Mouse (Mus musculus): ENCODE measurements at regions not wholly inside any gene's neighbourhood (a gene's known extent, or its start where the extent isn't known, plus 50 kb on each side); places are given as distances from the start of the nearest gene placed in this dataset.

DNA sequence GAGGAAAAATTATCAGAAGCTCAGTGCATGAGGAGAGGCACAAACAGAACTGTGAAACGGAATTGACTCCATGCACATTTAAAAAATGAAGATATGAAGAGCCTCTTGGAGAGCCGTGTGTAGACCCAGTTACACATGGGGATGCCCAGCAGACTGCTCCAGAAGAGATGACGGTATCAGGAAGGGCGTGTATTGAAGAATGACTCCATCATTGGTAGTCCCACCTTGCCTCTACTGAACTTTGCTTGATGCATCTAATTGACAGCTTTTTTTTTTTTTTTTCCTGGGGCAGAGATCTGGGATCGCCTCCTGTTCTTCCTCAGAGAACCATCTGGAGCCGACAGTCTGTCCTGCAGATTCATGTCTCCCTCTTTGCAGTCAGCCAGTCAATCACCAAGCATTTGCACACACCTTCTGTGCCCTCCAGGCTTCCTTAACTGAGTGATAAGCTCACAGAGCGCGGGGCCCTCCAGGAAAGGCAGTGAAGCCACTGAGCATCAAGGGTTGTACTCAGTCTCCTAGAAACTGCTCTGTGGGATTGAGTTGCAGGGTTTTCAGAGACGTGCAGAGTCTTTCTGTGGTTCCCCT lies 57.6 kb upstream of the D1Pas1 start:
- ATAC-seq (ENCODE audit: insufficient number of reproducible peaks, insufficient read depth, low FRiP score, low TSS enrichment, low read depth), result no peak
- Histone ChIP-seq H3K4me1 (replicated peaks) (no peaks in the 10 kb centered on the region), H3K4me3 (replicated peaks) (no peak overlapping the region), H3K9me3 (no peaks in the 10 kb centered on the region), H3K9ac (replicated peaks) (no peak overlapping the region), H3K36me3 (no peaks in the 10 kb centered on the region), H3K4me2 (no peak overlapping the region), H3K27me3 (no peaks in the 10 kb centered on the region), H3K27ac (no peak overlapping the region)
- WGBS, result 79% methylated on average over 9 of the region's 9 CpGs

DNA sequence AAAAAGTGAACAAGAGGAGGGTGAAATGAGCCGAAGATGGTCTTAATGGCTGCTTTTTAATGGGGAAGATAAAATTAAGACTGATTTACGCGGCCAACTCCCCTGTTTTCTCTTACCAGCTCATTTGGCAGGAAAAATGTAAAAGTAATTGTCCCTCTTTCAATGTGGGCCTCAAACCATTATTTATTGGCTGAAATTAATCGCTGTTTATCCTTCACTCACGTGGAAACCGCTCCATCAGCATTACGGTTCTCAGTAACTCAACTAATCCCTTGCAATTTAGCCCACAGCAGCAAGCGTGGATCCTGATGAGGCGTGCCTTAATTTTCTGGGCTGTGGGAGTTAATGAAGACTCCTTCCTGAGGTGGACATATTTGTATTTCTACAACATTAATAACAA lies 58.1 kb upstream of the D1Pas1 start:
- Histone ChIP-seq H3K9me3 (no peaks in the 10 kb centered on the region), H3K9ac (replicated peaks) (no peak overlapping the region), H3K27me3 (no peaks in the 10 kb centered on the region), H3K4me2 (no peak overlapping the region), H3K4me1 (replicated peaks) (no peaks in the 10 kb centered on the region), H3K4me3 (replicated peaks) (no peak overlapping the region), H3K36me3 (no peaks in the 10 kb centered on the region), H3K27ac (no peak overlapping the region)
- 55% methylated on average over 9 of the region's 9 CpGs for WGBS
- ATAC-seq (ENCODE audit: insufficient number of reproducible peaks, insufficient read depth, low FRiP score, low TSS enrichment, low read depth), result no peak

DNA sequence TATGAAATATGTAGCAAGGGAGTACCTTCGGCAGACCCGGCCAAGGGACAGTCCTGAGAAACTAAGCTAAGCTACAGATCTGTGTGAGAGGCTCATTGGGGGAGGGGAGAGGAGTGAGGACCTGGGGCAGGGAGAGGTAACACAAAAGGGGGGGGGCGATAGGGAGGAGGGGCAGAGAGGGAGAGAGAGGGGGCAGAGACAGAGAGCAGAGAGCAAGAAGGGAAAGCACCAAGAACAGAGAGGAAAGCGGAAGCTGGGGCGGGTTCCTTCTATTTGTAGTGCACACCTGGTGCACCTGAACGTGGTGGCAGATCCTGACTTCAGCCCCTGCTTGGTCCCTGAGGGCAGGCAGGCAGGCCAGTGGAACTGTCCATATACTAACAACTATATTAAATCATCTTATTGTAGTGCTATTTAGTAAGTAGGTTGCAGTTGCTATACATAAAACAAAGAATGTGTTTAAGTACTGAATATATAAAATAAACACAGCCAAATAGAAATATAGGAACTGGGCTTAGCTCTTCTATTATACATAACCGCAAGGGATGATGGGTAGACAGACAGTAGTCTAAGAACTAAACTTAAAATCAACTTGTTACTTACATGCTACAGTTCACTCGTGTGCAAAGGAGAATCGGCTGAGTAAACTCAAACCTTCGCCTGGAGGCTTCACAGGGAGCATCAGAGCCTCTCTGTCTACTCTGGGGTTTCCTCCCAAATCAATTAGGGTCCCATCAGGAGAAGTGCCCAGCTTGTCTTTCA lies 59.6 kb upstream of the D1Pas1 start:
- no peaks in the 10 kb centered on the region for H3K9me3 ChIP-seq
- H3K9ac ChIP-seq (replicated peaks), result no peak overlapping the region
- no peak overlapping the region for H3K4me3 ChIP-seq (replicated peaks)
- 82% methylated on average over 10 of the region's 10 CpGs for WGBS
- no peak for ATAC-seq (ENCODE audit: insufficient number of reproducible peaks, insufficient read depth, low FRiP score, low TSS enrichment, low read depth)
- no peaks in the 10 kb centered on the region for H3K36me3 ChIP-seq
- H3K27me3 ChIP-seq, result no peaks in the 10 kb centered on the region
- no peak overlapping the region for H3K4me2 ChIP-seq
- no peak overlapping the region for H3K27ac ChIP-seq
- H3K4me1 ChIP-seq (replicated peaks), result no peaks in the 10 kb centered on the region

DNA sequence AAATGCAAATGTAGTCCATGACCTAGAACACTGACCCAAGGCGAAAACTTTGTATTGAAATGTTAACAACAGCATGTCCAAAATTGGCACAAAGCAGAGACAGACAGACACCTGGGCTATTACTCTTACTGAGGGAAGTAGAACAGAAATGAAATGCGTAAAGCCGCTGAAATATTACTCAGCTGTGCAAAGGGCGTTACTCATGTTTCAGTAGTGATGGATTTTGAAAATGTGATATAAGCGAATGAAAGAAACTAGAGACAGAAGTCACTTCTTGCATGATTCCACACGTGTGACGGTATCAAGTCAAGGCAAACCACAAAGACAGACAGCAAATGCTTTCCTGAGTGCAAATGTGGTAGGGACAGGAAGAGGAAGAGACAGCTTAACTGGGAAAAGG lies 61.3 kb upstream of the D1Pas1 start:
- Histone ChIP-seq H3K27ac (no peak overlapping the region), H3K36me3 (no peaks in the 10 kb centered on the region), H3K4me2 (no peak overlapping the region), H3K4me3 (replicated peaks) (no peak overlapping the region), H3K27me3 (no peaks in the 10 kb centered on the region), H3K9me3 (no peaks in the 10 kb centered on the region), H3K4me1 (replicated peaks) (no peaks in the 10 kb centered on the region), H3K9ac (replicated peaks) (no peak overlapping the region)
- no peak for ATAC-seq (ENCODE audit: insufficient number of reproducible peaks, insufficient read depth, low FRiP score, low TSS enrichment, low read depth)
- 93% methylated on average over 7 of the region's 7 CpGs for WGBS

DNA sequence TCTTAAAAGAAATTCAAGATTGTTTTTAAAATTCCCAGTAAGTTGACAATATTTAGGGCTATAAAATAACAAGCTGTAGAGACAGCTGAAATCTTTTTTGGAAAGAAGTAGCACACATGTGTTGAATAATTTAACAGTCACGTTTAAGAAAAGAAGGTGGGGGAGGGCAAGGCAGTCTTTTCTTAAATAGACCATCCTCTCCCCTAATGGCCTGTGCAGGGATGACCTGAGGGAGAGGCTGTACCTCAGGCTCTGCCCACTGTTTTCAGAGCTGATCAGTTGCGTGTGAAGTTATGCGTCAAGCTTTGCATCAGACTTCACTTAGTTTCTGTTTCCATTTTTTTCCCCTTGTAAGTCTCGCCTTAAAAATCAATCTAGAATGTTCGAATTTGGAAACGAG lies 65.7 kb upstream of the D1Pas1 start:
- H3K36me3 ChIP-seq, result no peaks in the 10 kb centered on the region
- ATAC-seq (ENCODE audit: insufficient number of reproducible peaks, insufficient read depth, low FRiP score, low TSS enrichment, low read depth), result no peak
- H3K4me2 ChIP-seq, result no peak overlapping the region
- no peaks in the 10 kb centered on the region for H3K4me1 ChIP-seq (replicated peaks)
- no peaks in the 10 kb centered on the region for H3K9me3 ChIP-seq
- 66% methylated on average over 6 of the region's 6 CpGs for WGBS
- no peak overlapping the region for H3K4me3 ChIP-seq (replicated peaks)
- no peak overlapping the region for H3K27ac ChIP-seq
- H3K9ac ChIP-seq (replicated peaks), result no peak overlapping the region
- H3K27me3 ChIP-seq, result no peaks in the 10 kb centered on the region

DNA sequence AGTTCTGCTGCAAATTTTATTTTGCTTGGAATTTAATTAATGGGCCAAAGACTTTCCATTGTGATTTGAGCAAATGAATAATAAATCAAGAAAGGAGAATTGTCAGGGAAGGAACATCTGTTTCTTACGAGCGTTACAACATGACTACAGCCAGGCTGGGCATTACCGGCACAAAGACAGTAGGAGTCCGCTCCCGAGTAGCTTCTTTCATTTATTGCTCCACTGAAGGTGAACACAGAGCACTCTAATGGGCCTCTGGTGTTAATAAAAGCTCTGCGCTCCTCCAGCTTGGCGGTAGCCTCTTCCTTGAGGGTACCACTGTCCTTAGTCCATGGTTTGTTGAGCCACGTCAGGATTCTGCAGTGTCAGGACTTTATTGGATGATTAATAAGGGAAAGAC lies 69.0 kb upstream of the D1Pas1 start:
- no peaks in the 10 kb centered on the region for H3K27me3 ChIP-seq
- H3K27ac ChIP-seq, result no peak overlapping the region
- H3K4me3 ChIP-seq (replicated peaks), result no peak overlapping the region
- H3K36me3 ChIP-seq, result no peaks in the 10 kb centered on the region
- no peaks in the 10 kb centered on the region for H3K9me3 ChIP-seq
- WGBS, result 42% methylated on average over 8 of the region's 8 CpGs
- H3K4me2 ChIP-seq, result no peak overlapping the region
- ATAC-seq (ENCODE audit: insufficient number of reproducible peaks, insufficient read depth, low FRiP score, low TSS enrichment, low read depth), result no peak
- H3K9ac ChIP-seq (replicated peaks), result no peak overlapping the region
- no peaks in the 10 kb centered on the region for H3K4me1 ChIP-seq (replicated peaks)

DNA sequence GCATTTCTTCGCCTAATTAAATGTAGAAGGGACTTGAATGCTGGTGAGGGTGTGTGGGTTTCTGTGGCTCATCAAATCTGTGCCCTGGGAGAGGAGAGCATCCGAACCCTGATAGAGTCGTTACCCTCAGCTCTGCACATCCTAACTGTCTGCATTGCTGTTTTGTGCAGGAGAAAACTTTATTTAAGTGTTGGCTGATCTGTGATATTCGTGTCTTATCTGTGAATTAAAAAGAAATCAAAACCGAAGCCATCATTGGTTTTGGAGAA lies 77.7 kb upstream of the D1Pas1 start:
- Histone ChIP-seq H3K27me3 (no peaks in the 10 kb centered on the region), H3K27ac (no peak overlapping the region), H3K9ac (replicated peaks) (no peak overlapping the region), H3K9me3 (no peaks in the 10 kb centered on the region), H3K4me3 (replicated peaks) (no peak overlapping the region), H3K4me2 (no peak overlapping the region), H3K36me3 (no peaks in the 10 kb centered on the region), H3K4me1 (replicated peaks) (peaks cover 14% of the 10 kb centered on the region)
- ATAC-seq (ENCODE audit: insufficient number of reproducible peaks, insufficient read depth, low FRiP score, low TSS enrichment, low read depth), result no peak
- WGBS, result 65% methylated on average over 5 of the region's 5 CpGs

DNA sequence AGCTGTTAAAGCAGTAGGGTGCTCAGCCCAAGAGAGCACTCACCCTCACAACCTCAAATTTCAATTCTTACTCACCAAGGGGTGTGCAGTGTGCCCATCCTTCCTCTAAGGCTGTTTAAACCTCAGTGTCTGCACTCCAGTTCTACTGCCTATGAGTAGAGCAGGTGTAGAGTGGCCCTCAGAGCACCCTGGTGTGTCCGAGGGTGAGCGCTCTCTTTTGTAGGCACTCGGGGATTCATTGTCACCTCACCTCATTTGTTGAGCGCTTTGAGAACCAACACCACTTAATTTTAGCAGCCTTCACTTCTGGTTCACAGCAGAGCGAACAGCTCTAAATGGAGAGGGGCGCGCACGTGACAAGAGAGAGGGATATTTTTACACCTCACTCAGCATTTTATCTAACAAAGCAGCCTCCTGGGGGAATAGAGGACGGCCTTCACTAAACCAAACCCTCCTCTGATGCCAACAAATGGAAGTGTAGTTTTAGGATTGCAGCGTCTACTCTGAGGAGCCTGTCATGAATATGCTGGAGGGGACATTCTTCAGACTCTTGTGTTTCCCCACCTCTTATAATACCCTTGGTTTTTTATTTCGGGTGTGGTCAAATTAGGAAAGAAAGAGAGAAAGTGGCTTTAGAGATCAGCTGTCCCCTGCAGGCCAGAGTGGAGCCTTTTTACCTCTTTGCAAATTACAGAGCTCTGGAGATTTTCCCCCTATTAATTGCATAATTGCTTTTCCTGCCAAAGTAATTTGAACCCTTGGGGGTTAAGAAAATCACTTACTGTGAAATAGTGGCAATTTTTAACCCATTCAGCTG lies 78.2 kb upstream of the D1Pas1 start:
- no peak; the same call in 1 of the 2 replicates for ATAC-seq (ENCODE audit: insufficient number of reproducible peaks, insufficient read depth, low FRiP score, low TSS enrichment, low read depth)
- Histone ChIP-seq H3K9ac (replicated peaks) (no peak overlapping the region), H3K36me3 (no peaks in the 10 kb centered on the region), H3K4me2 (0 out of 2 replicates have a peak overlapping the region, but pooled peaks have one; percentile 2), H3K27ac (no peak overlapping the region), H3K27me3 (no peaks in the 10 kb centered on the region), H3K4me3 (replicated peaks) (no peak overlapping the region), H3K4me1 (replicated peaks) (peaks cover 14% of the 10 kb centered on the region), H3K9me3 (no peaks in the 10 kb centered on the region)
- 53% methylated on average over 11 of the region's 11 CpGs for WGBS

DNA sequence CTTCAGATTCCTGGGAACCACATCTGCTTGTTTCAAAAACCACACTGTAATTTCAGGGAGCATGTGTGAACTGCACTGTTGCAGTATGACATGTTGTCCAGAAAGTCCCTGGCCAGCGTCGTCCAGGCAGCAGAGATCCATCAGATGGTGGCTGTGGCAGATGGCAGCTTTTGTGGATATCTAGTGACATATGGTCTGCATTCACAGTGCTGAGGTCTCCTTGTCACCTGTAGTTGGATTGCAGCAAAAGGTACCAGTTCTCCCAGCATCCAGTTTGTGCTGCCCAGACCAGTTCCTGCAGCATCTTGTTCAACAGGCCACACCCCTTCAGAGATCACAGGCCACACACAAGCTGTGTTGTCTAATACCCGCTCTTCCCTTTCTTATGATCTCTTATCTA lies 80.1 kb upstream of the D1Pas1 start:
- no peaks in the 10 kb centered on the region for H3K36me3 ChIP-seq
- H3K27me3 ChIP-seq, result no peaks in the 10 kb centered on the region
- no peak for ATAC-seq (ENCODE audit: insufficient number of reproducible peaks, insufficient read depth, low FRiP score, low TSS enrichment, low read depth)
- no peak overlapping the region for H3K9ac ChIP-seq (replicated peaks)
- H3K9me3 ChIP-seq, result no peaks in the 10 kb centered on the region
- WGBS, result 74% methylated on average over 3 of the region's 3 CpGs
- no peak overlapping the region for H3K4me2 ChIP-seq
- H3K4me1 ChIP-seq (replicated peaks), result peaks cover 14% of the 10 kb centered on the region
- no peak overlapping the region for H3K4me3 ChIP-seq (replicated peaks)
- H3K27ac ChIP-seq, result no peak overlapping the region

DNA sequence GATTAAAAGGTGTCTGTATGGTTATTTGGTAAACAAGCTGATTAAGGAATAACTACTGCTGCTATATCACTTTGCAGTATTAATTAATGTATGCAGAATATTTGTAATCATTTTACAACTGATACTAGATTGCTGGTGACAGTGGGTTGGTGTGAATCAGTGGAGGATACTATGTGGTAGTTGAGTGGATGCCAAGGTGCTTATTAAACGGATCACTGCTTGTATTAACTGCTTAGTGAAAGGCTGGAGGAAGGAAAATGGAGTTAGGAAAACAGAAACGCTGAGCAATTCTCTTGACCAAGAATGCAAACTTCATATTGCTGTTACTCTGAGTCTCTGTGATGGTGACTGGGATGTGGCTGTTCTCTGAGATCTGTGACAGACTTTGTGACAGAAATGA lies 86.8 kb upstream of the D1Pas1 start:
- Histone ChIP-seq H3K9ac (replicated peaks) (no peak overlapping the region), H3K9me3 (no peaks in the 10 kb centered on the region), H3K4me1 (replicated peaks) (no peaks in the 10 kb centered on the region), H3K27ac (no peak overlapping the region), H3K27me3 (no peaks in the 10 kb centered on the region), H3K4me3 (replicated peaks) (no peak overlapping the region), H3K36me3 (no peaks in the 10 kb centered on the region), H3K4me2 (no peak overlapping the region)
- no peak for ATAC-seq (ENCODE audit: insufficient number of reproducible peaks, insufficient read depth, low FRiP score, low TSS enrichment, low read depth)
- whole genome bisulfite sequencing, result 76% methylated on average over 2 of the region's 2 CpGs

DNA sequence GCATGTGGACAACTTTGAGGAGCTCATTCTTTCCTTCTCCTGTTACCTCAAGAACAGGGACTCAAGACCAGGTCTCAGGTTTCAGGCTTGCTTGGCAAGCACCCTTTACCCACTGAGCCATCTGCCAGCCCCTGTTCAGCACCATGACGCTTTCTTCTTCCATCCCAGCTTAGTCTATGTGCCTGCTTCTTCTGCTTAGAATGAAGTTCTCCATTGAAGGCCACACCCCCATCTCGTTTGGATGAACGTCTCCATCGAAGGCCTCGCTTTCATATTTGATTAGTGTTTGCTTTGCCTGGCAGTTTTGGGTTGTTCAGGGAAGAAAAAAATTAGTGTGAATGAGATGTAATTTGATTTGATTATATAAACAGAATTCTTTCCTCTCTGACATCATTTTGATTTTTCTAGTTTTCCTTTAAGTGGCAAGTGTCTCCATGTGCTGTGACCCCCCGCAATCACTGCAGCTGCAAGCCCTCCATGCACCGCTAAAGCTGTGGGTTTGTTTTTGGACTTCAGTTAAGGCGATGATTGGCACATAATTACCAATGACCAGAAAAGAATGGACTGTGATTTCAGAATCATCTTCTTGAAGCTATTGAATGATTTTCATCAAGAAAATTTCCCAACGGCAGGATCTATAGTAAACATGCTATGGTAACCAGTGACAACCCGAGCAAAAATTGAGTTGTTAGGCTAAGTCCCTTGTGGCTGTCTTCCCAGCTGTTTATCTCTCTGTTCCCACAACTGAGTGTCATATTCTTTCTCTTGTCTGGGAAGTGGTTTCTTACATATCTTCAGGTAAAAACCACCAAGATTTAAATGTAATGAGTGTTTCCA lies 106.4 kb upstream of the D1Pas1 start:
- H3K9me3 ChIP-seq, result no peaks in the 10 kb centered on the region
- 87% methylated on average over 10 of the region's 10 CpGs for WGBS
- ATAC-seq (ENCODE audit: insufficient number of reproducible peaks, insufficient read depth, low FRiP score, low TSS enrichment, low read depth), result no peak
- H3K4me2 ChIP-seq, result no peak overlapping the region
- H3K27me3 ChIP-seq, result no peaks in the 10 kb centered on the region
- no peaks in the 10 kb centered on the region for H3K4me1 ChIP-seq (replicated peaks)
- H3K36me3 ChIP-seq, result no peaks in the 10 kb centered on the region
- no peak overlapping the region for H3K4me3 ChIP-seq (replicated peaks)
- no peak overlapping the region for H3K27ac ChIP-seq
- no peak overlapping the region for H3K9ac ChIP-seq (replicated peaks)
